Mouse (Mus musculus) hindbrain, embryonic 12.5 days (tissue): ENCODE measurements around the gene Tec. TPM values are rescaled to one million over a fixed set of nuclear protein-coding genes. Genes with fewer than 3 reads are reported as not detected.

Source experiments
- ATAC-seq: fragments of 200-750 bp; cut with Nextera tagmentation; 2 replicates; pipeline ENCODE4 v1.8.0; 2017; ENCODE audit warnings: moderate TSS enrichment; ENCODE audit not compliant: low FRiP score
- H3K27ac ChIP-seq: fragments of 300-500 bp; sonication (generic); 2 replicates; pipeline ENCODE4 v1.5.1; 2016; ENCODE audit warnings: mild to moderate bottlenecking
- H3K27me3 ChIP-seq: fragments of 300-500 bp; sonication (generic); 2 replicates; pipeline ENCODE4 v1.6.1; 2016; ENCODE audit warnings: mild to moderate bottlenecking
- H3K36me3 ChIP-seq: fragments of 300-500 bp; sonication (generic); 2 replicates; pipeline ENCODE4 v1.6.1; 2016; ENCODE audit warnings: mild to moderate bottlenecking
- H3K4me1 ChIP-seq: fragments of 300-500 bp; sonication (generic); 2 replicates; pipeline ENCODE4 v1.6.1; 2016
- H3K4me2 ChIP-seq: fragments of 300-500 bp; sonication (generic); replicated peaks from 2 replicates; pipeline ENCODE4 v1.6.1; 2016; ENCODE audit warnings: mild to moderate bottlenecking
- H3K4me3 ChIP-seq: fragments of 300-500 bp; sonication (generic); 2 replicates; pipeline ENCODE4 v1.5.1; 2016; ENCODE audit warnings: mild to moderate bottlenecking
- H3K9ac ChIP-seq: fragments of 300-500 bp; sonication (generic); 2 replicates; pipeline ENCODE4 v1.6.1; 2016; ENCODE audit warnings: mild to moderate bottlenecking, moderate library complexity
- H3K9me3 ChIP-seq: fragments of 300-500 bp; sonication (generic); replicated peaks from 2 replicates; pipeline ENCODE4 v1.6.1; 2016; ENCODE audit warnings: mild to moderate bottlenecking
- WGBS: fragments of 180-500 bp; shearing (Covaris S2); methylation state at CpG from one replicate; pipeline ENCODE4 v1.1.7; 2016; 5-methylcytosine and 5-hydroxymethylcytosine counted together
- polyA plus RNA-seq: library from polyadenylated mRNA; unstranded; fragments of >200 nt; fragmentation: Nextera tagmentation; extraction: Ambion mirVana; gene quantifications from 2 replicates; pipeline ENCODE4 v1.2.1, GENCODE M21; 2016

Gene Tec
- polyA plus RNA-seq, 1 experiment from 2014 or later, result 6.5 TPM

- no peaks in the 10 kb centered on the region for H3K36me3 ChIP-seq
- WGBS, result 88% methylated on average over 3 of the region's 3 CpGs
- no peak overlapping the region for H3K4me3 ChIP-seq
- H3K9me3 ChIP-seq, result no peaks in the 10 kb centered on the region
- H3K27ac ChIP-seq, result no peak overlapping the region
- H3K4me1 ChIP-seq, result peaks cover 17% of the 10 kb centered on the region
- no peak overlapping the region for H3K9ac ChIP-seq
- no peaks in the 10 kb centered on the region for H3K27me3 ChIP-seq
- ATAC-seq, result no peak
- H3K4me2 ChIP-seq, result no peak overlapping the region
Observed at GRCm38 (mm10) chr5:72811397-72811796, 56.9 kb downstream of the Tec start.

- H3K27ac ChIP-seq, result no peak overlapping the region
- no peaks in the 10 kb centered on the region for H3K27me3 ChIP-seq
- peaks cover 14% of the 10 kb centered on the region for H3K4me1 ChIP-seq
- no peaks in the 10 kb centered on the region for H3K36me3 ChIP-seq
- no peak overlapping the region for H3K4me3 ChIP-seq
- WGBS, result 90% methylated on average over 8 of the region's 8 CpGs
- H3K9ac ChIP-seq, result no peak overlapping the region
- ATAC-seq, result no peak
- H3K9me3 ChIP-seq, result no peaks in the 10 kb centered on the region
- H3K4me2 ChIP-seq, result no peak overlapping the region
Observed at GRCm38 (mm10) chr5:72810990-72811389, 57.3 kb downstream of the Tec start.

- no peaks in the 10 kb centered on the region for H3K9me3 ChIP-seq
- no peaks in the 10 kb centered on the region for H3K27me3 ChIP-seq
- H3K4me3 ChIP-seq, result no peak overlapping the region
- ATAC-seq, result peak; percentile 26; the same call in 1 of the 2 replicates
- H3K36me3 ChIP-seq, result no peaks in the 10 kb centered on the region
- H3K4me1 ChIP-seq, result peaks cover 14% of the 10 kb centered on the region
- no peak overlapping the region for H3K27ac ChIP-seq
- no peak overlapping the region for H3K4me2 ChIP-seq
- H3K9ac ChIP-seq, result no peak overlapping the region
- WGBS, result 72% methylated on average over 2 of the region's 2 CpGs
Observed at GRCm38 (mm10) chr5:72809480-72809879, 58.8 kb downstream of the Tec start.

- no peaks in the 10 kb centered on the region for H3K9me3 ChIP-seq
- H3K4me1 ChIP-seq, result peaks cover 14% of the 10 kb centered on the region
- H3K4me3 ChIP-seq, result no peak overlapping the region
- H3K27ac ChIP-seq, result no peak overlapping the region
- H3K36me3 ChIP-seq, result no peaks in the 10 kb centered on the region
- WGBS, result 49% methylated on average over 14 of the region's 14 CpGs
- ATAC-seq, result no peak; the same call in 1 of the 2 replicates
- H3K9ac ChIP-seq, result no peak overlapping the region
- no peaks in the 10 kb centered on the region for H3K27me3 ChIP-seq
- no peak overlapping the region for H3K4me2 ChIP-seq
Observed at GRCm38 (mm10) chr5:72808456-72809111, 59.7 kb downstream of the Tec start.

DNA sequence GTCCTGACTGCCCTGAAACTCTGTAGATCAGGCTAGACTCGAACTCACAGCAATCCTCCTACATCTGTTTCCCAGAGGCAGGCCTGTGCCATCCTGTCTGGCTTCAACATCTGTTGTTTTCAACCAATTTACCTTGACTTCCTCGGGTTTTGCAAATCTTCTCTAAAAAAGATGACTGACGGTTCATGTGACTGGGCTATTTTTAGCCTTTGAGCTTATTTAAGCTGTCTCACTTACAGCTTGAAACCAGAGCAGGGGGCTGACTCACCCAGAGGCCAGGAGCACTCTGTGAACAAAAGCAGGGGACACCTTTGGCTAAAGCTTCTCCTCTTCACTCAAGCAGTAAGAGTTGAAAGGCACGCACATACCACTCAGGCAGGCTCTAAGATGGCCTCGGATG is 65.4 kb downstream of the Tec start:
- Histone ChIP-seq H3K4me1 (no peaks in the 10 kb centered on the region), H3K4me3 (no peak overlapping the region), H3K9me3 (no peaks in the 10 kb centered on the region), H3K9ac (no peak overlapping the region), H3K27ac (no peak overlapping the region), H3K27me3 (no peaks in the 10 kb centered on the region), H3K4me2 (no peak overlapping the region), H3K36me3 (no peaks in the 10 kb centered on the region)
- ATAC-seq, result no peak
- WGBS, result 73% methylated on average over 5 of the region's 5 CpGs

DNA sequence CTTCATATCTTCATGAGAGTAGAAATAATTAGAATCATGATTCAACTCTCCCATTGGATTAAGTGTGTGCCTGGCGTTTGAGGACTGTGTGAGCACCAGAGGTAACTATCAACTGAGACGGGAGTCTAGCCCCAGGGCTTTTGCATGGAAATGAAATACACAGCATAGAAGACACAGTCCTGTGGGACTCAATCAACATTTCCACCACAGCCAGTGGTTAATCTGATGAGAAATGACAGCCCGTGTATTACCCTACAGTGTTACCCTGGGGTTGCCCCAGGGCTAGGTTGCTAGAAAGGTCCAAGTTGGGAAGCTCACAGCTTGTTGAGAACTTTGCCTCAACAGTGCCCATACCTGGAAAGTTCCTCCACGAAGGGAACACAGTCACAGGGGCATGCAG is 69.7 kb downstream of the Tec start:
- no peaks in the 10 kb centered on the region for H3K4me1 ChIP-seq
- H3K9ac ChIP-seq, result no peak overlapping the region
- no peak overlapping the region for H3K4me3 ChIP-seq
- H3K9me3 ChIP-seq, result no peaks in the 10 kb centered on the region
- no peaks in the 10 kb centered on the region for H3K27me3 ChIP-seq
- H3K4me2 ChIP-seq, result no peak overlapping the region
- no peak for ATAC-seq
- no peak overlapping the region for H3K27ac ChIP-seq
- no peaks in the 10 kb centered on the region for H3K36me3 ChIP-seq
- 73% methylated on average over 4 of the region's 4 CpGs for WGBS

- no peak for ATAC-seq
- peak overlapping the region; percentile 32 for H3K4me2 ChIP-seq
- 62% methylated on average over 14 of the region's 14 CpGs for WGBS
- no peaks in the 10 kb centered on the region for H3K9me3 ChIP-seq
- H3K9ac ChIP-seq, result no peak overlapping the region
- H3K27ac ChIP-seq, result no peak overlapping the region
- H3K4me3 ChIP-seq, result no peak overlapping the region
- H3K36me3 ChIP-seq, result no peaks in the 10 kb centered on the region
- no peaks in the 10 kb centered on the region for H3K4me1 ChIP-seq
- no peaks in the 10 kb centered on the region for H3K27me3 ChIP-seq
Observed at GRCm38 (mm10) chr5:72796186-72796613, 72.1 kb downstream of the Tec start.

DNA sequence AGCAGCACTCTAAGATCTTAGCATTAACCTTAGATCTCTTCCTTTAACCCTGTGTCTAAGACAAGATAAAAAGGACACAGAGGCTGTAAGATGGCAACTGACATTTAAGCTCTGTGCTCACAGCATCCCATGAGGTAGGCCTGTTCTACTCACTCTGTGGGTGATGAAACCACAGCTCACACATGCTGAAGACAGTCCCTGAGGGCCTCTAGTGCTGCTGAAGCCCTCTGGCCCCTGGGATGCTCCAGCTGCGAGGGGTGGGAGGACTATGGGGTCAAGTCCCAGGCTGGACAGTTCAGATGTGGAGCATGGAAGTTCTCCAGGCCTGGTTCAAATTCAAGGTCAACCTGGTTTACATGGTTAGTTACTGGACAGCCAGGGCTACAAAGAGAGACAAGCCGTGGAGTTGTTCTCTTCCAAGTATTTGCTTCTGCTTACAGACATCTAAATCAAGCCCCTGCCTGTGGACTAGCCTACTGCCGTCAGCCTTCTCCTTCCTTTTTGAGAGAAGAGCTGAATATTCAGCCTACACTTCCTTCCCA is 74.9 kb downstream of the Tec start:
- ATAC-seq, result no peak
- Histone ChIP-seq H3K9me3 (no peaks in the 10 kb centered on the region), H3K4me3 (no peak overlapping the region), H3K27me3 (no peaks in the 10 kb centered on the region), H3K4me2 (no peak overlapping the region), H3K9ac (no peak overlapping the region), H3K27ac (no peak overlapping the region), H3K36me3 (no peaks in the 10 kb centered on the region), H3K4me1 (no peaks in the 10 kb centered on the region)
- WGBS, result 76% methylated on average over 3 of the region's 3 CpGs

DNA sequence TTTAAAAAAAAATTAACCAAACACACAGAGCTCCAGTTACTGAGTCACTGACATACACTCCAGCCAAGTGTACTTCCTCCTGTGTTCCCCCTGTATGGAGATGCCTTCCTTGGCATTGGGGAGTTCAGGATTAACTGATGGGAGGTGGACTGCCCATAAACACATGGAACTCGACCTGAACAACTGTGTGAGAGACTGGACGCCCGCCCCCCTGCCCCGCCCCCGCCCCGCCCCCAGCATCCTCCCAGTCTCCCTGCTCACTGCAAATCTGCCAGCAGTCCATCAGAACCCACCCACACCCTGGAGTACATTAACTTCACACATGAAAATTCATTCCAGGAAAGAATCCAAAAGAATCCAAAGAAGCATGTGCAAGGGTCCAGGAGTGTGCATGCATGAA is 76.5 kb downstream of the Tec start:
- no peak for ATAC-seq
- no peaks in the 10 kb centered on the region for H3K27me3 ChIP-seq
- H3K36me3 ChIP-seq, result no peaks in the 10 kb centered on the region
- H3K4me3 ChIP-seq, result no peak overlapping the region
- H3K9ac ChIP-seq, result no peak overlapping the region
- no peaks in the 10 kb centered on the region for H3K9me3 ChIP-seq
- H3K4me2 ChIP-seq, result no peak overlapping the region
- no peaks in the 10 kb centered on the region for H3K4me1 ChIP-seq
- H3K27ac ChIP-seq, result no peak overlapping the region
- 13% methylated on average over 6 of the region's 6 CpGs for WGBS

DNA sequence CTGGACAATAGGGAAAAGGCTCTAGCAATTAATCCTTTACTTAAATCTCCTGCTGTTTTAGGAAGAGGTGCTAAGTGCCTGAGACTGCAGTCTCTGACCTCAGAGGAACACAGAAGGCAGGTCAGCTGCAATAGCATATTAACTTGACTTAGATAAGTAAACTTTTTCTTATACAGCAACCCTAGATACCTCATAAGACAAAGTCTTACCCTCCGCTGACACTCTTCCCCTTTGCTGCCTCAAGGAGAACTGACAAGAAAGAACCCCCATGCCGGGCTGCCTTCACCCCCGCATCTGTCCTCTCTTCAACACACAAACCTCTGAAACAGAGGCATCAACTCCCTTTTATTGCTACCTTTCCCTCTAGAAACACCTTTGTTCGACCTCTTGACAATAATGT is 76.9 kb downstream of the Tec start:
- no peak overlapping the region for H3K9ac ChIP-seq
- no peak overlapping the region for H3K4me2 ChIP-seq
- no peaks in the 10 kb centered on the region for H3K9me3 ChIP-seq
- no peak overlapping the region for H3K27ac ChIP-seq
- H3K4me3 ChIP-seq, result no peak overlapping the region
- no peak for ATAC-seq
- H3K36me3 ChIP-seq, result no peaks in the 10 kb centered on the region
- H3K27me3 ChIP-seq, result no peaks in the 10 kb centered on the region
- 58% methylated on average over 4 of the region's 4 CpGs for WGBS
- no peaks in the 10 kb centered on the region for H3K4me1 ChIP-seq

DNA sequence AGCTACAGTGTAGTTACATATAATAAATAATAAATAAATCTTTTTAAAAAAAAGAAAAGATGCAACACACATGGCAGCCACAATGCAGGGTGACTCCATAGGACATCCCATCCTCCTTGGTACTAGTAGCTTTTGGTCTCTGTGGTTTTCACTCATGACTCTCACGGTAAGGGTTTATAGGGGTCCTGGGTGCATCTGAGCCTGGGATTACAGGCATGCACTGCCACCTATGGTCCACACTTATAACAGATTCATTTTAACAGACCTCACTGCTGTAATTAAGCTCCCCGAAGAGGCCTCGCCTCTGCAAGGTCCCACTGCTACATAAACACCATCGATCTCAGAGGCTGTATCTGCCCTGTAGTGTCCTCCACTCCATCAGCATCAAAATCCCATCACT is 82.8 kb downstream of the Tec start:
- Histone ChIP-seq H3K36me3 (no peaks in the 10 kb centered on the region), H3K4me3 (no peak overlapping the region), H3K27me3 (no peaks in the 10 kb centered on the region), H3K4me2 (no peak overlapping the region), H3K4me1 (no peaks in the 10 kb centered on the region), H3K27ac (no peak overlapping the region), H3K9me3 (no peaks in the 10 kb centered on the region), H3K9ac (no peak overlapping the region)
- no peak for ATAC-seq
- 71% methylated on average over 4 of the region's 4 CpGs for WGBS

DNA sequence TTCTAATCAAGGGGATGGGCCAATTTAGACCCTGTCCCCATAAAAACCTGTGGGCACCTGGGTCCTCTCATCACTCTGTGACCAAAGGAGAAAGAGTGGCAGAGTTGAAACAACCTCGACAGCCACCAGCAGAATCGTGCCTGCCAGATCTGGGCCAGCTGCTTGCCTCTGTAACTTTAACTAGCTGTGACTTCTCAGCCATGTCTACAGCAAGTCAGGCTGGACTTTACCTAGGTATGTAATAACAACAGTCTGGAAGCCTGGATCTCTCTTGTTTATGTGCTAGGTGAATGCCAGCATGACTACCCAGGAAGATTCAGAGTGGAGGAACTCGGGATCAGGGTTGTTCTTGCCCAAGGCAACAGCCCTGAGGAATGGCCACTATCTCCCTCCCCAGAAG is 83.6 kb downstream of the Tec start:
- WGBS, result 94% methylated on average over 3 of the region's 3 CpGs

GRCm38 (mm10) chr5:72783957-72784356 is 84.3 kb downstream of the Tec start:
- Histone ChIP-seq H3K4me3 (no peak overlapping the region), H3K9me3 (no peaks in the 10 kb centered on the region), H3K27ac (no peak overlapping the region), H3K27me3 (no peaks in the 10 kb centered on the region), H3K9ac (no peak overlapping the region), H3K4me1 (no peaks in the 10 kb centered on the region), H3K36me3 (no peaks in the 10 kb centered on the region), H3K4me2 (no peak overlapping the region)
- WGBS, result 82% methylated on average over 8 of the region's 8 CpGs
- peak; percentile 40 for ATAC-seq

More for the DNA sequence above, 83.6 kb downstream of the Tec start:
- Histone ChIP-seq H3K4me3 (no peak overlapping the region), H3K36me3 (no peaks in the 10 kb centered on the region), H3K9ac (no peak overlapping the region), H3K27ac (no peak overlapping the region), H3K4me2 (no peak overlapping the region), H3K9me3 (no peaks in the 10 kb centered on the region), H3K4me1 (no peaks in the 10 kb centered on the region), H3K27me3 (no peaks in the 10 kb centered on the region)
- no peak for ATAC-seq
